Mouse (Mus musculus) heart, postnatal 36 days (tissue): ENCODE results near the gene Tefm. TPM values are rescaled to one million over a fixed set of nuclear protein-coding genes. Genes with fewer than 3 reads are reported as not detected.

Source experiments
- DNase-seq, 2 experiments: peaks; one replicate each; pipeline ENCODE4 v3.0.0; 2021 to 2022
- intact Hi-C: fragments of 180-260 bp; cut with DNase I; formaldehyde crosslinking; loops from one replicate; pipeline ENCODE4 v1.15.1; 2025
- total RNA-seq, 2 experiments: library from RNA; stranded (reverse); gene quantifications; 2 replicates each; pipeline ENCODE4 v1.2.3; 2021

The Tefm gene
- total RNA-seq, 2 experiments from 2014 or later: 26.4 to 27.8 TPM

DNA sequence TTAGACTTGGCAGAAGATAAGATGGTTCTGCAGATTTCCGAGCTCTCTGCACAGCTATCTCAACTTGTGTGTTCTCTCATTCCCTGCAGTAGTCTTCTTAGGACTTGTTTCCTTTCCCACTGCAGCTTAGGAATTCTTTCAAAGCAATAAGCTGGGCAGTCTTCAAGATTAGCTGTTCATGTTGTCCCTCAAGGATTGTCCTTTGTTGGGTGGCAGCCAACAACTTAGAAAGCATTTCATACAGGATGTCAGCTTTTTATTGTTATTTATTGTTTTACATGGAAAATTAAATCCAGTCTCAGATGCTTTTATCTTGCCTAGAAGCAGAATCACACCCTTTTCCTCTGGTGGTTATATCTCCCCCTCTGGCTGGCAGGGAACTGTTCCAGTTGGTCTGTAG, 25.6 kb downstream of the Tefm start:
- DNase-seq: no peak
- intact Hi-C loops: no loop called here

- DNase-seq: no peak
These were observed 37.6 kb downstream of the Tefm start for GRCm38 (mm10) chr11:80104407-80104806.

GRCm38 (mm10) chr11:80101298-80101697, 40.7 kb downstream of the Tefm start:
- intact Hi-C loops: no loop called here
- no peak for DNase-seq

More at GRCm38 (mm10) chr11:80104407-80104806, 37.6 kb downstream of the Tefm start:
- intact Hi-C loops: no loop called here

DNA sequence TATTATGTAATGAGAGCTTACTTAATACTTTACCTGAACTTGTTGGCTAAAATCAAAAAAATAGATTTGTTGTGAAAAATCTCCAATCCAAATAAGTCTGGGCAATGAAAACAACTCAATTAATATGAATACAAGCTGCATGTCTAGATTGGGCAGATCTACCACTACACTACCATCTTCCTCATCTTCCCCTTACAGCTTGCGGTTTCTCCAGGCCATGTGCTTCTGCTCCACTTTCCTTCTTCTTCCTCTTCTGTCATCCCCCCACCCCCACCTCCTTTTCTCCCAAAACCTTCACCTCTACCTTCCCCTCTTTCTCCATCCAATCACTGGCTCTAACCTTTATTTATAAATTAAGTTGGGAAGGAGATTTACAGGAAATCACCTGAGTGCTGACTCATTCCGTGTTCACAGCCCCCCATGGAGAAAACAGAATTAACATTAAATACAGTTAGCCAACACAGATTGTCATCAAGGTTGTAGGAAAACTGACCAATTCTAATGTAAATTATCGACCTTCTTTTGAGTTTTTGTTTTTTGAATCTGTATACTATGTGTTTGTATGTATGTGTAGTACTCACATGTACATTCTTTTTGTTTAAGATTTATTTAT, 43.4 kb downstream of the Tefm start:
- intact Hi-C loops: no loop called here
- no peak for DNase-seq

GRCm38 (mm10) chr11:80090555-80091164, 51.3 kb downstream of the Tefm start:
- DNase-seq: no peak
- intact Hi-C loops: no loop called here

- intact Hi-C loops: loop anchor here (5.0 kb wide), 2 partner anchors 92 to 107 kb away; partner anchors contain the start of gene Rnf135
- no peak for DNase-seq
These were observed 52.2 kb downstream of the Tefm start for GRCm38 (mm10) chr11:80089817-80090214.

DNA sequence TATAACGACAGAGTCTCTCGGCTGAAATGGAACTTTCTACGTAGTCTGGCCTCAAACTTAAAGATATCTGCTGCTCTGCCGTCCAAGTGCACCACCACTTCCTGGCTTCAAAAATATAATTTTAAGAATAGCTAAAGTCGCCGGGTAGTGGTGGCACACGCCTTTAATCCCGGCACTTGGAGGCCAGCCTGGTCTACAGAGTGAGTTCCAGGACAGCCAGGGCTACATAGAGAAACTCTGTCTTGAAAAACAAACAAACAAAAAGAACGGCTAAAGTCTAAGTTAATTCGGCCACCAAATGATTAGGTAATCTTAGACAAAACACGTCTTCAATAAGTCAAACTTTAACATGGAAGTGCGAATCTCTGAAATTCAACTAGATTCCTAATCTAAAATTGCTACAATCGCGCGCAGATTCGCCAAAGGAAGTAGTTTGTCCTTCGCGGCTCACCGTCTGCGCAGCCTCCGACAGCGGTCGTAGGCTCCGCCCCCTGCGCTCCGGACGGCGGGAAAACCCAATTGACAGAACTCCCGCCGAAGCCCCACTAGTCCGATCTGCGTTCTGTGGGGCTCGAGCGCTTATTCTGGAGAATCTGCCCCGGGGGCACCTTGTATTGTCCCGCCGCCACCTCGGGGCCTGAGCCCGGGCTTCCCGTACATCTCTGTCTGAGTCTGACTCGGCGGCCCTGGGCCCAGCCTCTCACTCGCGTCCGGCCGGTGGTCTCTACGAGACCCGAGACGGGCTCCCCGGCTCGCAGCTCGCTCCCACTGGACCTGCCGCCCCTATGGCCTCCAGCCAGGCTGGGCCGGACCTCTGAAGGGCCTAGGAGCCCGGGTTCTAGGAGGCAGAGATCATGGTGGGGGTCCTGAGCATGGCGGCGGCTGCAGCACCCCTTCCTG, 52.8 kb downstream of the Tefm start, which contains the start of gene Atad5:
Atad5 (plus strand) TSS at position 484 of the 900 bp plus-strand sequence.
- intact Hi-C loops: loop anchor here (5.0 kb wide), 2 partner anchors 93 to 108 kb away; partner anchors contain the start of gene Rnf135
- peak; percentile 90 to 96 for DNase-seq

GRCm38 (mm10) chr11:80086844-80087243, 55.1 kb downstream of the Tefm start:
- intact Hi-C loops: loop anchor here (5.0 kb wide), 2 partner anchors 95 to 110 kb away; partner anchors contain the start of gene Rnf135
- DNase-seq: peak; percentile 87 to 89

Other genes starting within 250 kb of the Tefm start
- 10 to 100 TPM; 20.3 to 24.6 TPM for gene Utp6, start 179.8 kb downstream of the Tefm start, total RNA-seq
- 10 to 100 TPM; 23.8 to 27.8 TPM for gene Suz12, start 149.1 kb downstream of the Tefm start, total RNA-seq
- gene Crlf3, start 61.2 kb downstream of the Tefm start, total RNA-seq: 10 to 100 TPM; 15.5 to 15.6 TPM
- 1 to 10 TPM in 1 of 2 experiments, under 1 TPM in 1; 0.81 to 1.0 TPM for gene Atad5, start 52.8 kb downstream of the Tefm start, total RNA-seq
- gene Adap2, start 11.9 kb upstream of the Tefm start, total RNA-seq: 10 to 100 TPM; 11.6 to 16.6 TPM
- gene Rnf135, start 41.7 kb upstream of the Tefm start, total RNA-seq: 1 to 10 TPM; 5.3 to 5.8 TPM
- gene Rhot1, start 66.8 kb upstream of the Tefm start, total RNA-seq: 10 to 100 TPM; 62.5 to 63.0 TPM
- 1 to 10 TPM; 7.2 to 7.9 TPM for gene Rhbdl3, start 158.7 kb upstream of the Tefm start, total RNA-seq
- 10 to 100 TPM; 22.0 to 22.8 TPM for gene 5730455P16Rik, start 235.9 kb upstream of the Tefm start, total RNA-seq
- gene Zfp207, start 241.1 kb upstream of the Tefm start, total RNA-seq: 10 to 100 TPM; 64.0 to 74.5 TPM